Mouse (Mus musculus) T-helper 17 cell (primary cell): ENCODE measurements at regions not wholly inside any gene's neighbourhood (a gene's known extent, or its start where the extent isn't known, plus 50 kb on each side); places are given as distances from the start of the nearest gene placed in this dataset.

Source experiments
- in situ Hi-C, 2 experiments: fragments of 300-600 bp; cut with MboI, MseI; formaldehyde crosslinking; loops; 1 replicate in 1 of 2; 2 replicates in 1 of 2; pipeline ENCODE4 v1.15.1; 2025; ENCODE audit warnings: high pct_unique_total_duplicates in 2 of 2

DNA sequence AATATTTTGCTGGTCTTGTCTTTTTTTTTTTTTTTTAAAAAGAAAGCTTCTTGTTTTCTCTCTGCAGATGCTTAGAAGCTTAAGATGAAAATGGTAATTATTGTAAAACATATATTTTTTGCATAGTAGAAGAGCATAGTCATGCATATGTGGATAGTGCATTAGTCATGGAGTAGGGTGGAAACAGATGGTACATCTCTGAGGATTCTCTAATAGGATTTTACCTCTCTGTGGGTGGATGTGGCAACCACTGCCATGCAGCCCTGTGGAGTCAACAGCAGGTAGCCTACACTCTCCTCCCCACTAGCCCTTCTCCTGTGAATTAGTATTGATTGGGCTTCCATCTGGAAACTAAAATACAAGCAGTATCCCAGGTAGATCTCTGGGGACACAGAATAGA lies 409.2 kb downstream of the Nr4a2 start:
- in situ Hi-C loops = no loop called here

DNA sequence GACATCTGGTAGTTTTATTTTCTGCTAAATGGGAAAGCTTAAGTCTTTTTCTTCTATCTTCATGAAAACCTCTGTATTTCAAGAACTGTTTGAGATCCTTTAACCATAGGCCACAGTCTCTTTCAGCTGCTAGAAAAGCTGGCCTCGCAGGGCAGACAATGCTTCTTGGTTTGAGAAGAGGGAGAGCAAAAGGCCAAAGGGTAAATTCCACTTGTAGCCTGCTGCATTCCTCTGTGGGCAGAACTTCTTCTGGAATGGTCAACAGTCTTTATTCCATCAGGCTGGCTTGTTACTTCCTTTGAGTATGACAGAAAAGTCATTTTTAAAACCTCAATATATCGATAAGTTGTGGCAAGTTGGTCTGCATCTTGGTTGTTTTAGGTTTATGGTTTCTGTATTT lies 440.2 kb downstream of the Nr4a2 start:
- in situ Hi-C loops = loop anchor here in 1 of 2 experiments (10.0 kb wide), 1 partner anchor 1459 kb away; no protein-coding TSS in a partner anchor

DNA sequence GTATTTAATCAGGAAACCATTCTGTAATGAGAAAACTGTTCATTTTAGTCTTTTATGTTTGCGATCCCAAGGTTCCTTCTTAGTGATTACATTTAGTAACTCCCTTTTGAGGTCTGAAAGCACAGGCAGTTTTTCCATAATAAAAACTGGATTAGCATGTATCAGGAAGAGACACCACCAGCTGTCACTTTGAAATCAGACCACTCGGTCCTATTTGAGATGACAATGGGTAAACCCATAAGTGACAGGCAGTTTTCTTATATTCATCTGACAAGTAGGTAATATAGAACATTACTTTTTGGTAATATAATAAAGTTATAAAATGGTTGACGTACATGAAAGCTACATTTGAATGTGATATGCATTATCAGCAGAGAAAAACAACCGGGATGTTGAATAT lies 449.9 kb downstream of the Nr4a2 start:
- in situ Hi-C loops = no loop called here

DNA sequence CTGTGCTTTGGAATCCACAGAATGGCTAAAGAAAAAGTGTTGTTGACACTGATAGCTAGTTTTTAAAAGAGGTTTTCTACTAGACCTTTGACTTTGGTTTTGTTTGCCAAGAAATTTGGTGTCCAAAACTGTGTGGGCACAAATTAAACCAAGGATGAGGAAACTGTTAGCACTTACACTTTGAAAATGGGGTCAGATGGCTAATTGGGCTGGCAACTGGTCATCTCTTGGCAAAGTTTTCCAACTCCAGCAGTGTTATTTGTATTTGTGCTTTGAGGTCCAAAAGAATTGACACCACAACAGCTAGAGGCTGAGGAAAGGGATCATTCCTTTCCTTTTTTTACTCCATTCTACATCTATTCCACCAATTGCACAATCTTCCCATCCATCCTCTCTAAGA lies 451.1 kb downstream of the Nr4a2 start:
- in situ Hi-C loops = no loop called here

DNA sequence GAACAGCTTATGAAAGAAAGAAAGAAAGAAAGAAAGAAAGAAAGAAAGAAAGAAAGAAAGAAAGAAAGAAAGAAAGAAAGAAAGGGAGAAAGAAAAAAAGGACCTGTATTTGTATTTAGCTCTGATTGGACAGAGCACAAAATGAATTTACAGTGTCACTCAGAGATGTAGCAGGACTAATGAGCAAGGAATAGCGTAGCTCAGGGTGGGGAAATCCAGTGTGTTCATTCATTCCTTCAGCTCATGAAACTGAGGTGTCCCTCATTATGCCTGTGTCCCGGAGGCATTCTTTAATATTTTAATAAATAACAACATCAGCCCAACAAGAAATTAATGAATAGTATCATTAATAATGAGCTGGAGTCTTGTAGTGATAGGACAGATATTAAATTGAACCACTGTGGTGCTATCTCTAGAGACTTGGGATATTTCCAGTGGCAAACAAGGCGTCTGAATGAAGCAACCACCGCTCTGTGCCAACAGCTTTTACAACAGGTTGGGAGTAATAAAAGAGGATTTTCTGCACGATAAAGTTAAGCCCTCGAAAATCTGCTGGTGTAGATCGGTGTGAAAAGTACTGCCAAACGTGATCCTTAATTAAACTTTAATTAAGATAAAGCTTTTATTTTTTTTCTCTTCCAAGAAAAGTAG lies 461.4 kb downstream of the Nr4a2 start:
- in situ Hi-C loops = no loop called here
